Mouse (Mus musculus): ENCODE data around the gene Tns4. TPM values are rescaled to one million over a fixed set of nuclear protein-coding genes. Genes with fewer than 3 reads are reported as not detected.

Tns4 gene
- polyA plus RNA-seq, 1 experiment from 2014 or later, result 0.16 TPM

- 0 out of 2 replicates have a peak overlapping the region, but pooled peaks have one; percentile 6 for H3K4me2 ChIP-seq (replicated peaks)
- no peak overlapping the region; the same call in 1 of the 2 replicates for H3K27ac ChIP-seq
- H3K36me3 ChIP-seq, result no peaks in the 10 kb centered on the region
- H3K4me3 ChIP-seq (replicated peaks), result no peak overlapping the region
- no peaks in the 10 kb centered on the region for H3K9me3 ChIP-seq
- no peak overlapping the region for H3K9ac ChIP-seq (replicated peaks)
- no peak for ATAC-seq
- H3K4me1 ChIP-seq (replicated peaks), result peaks cover 8% of the 10 kb centered on the region
- WGBS, result 1% methylated on average over 3 of the region's 3 CpGs
- H3K27me3 ChIP-seq, result no peaks in the 10 kb centered on the region
Measured at GRCm38 (mm10) chr11:99113111-99113510, 24.0 kb upstream of the Tns4 start.

GRCm38 (mm10) chr11:99112700-99113099 is 23.6 kb upstream of the Tns4 start:
- H3K4me2 ChIP-seq (replicated peaks), result 0 out of 2 replicates have a peak overlapping the region, but pooled peaks have one; percentile 6
- H3K9ac ChIP-seq (replicated peaks), result no peak overlapping the region
- no peak overlapping the region for H3K4me3 ChIP-seq (replicated peaks)
- no peaks in the 10 kb centered on the region for H3K36me3 ChIP-seq
- no peaks in the 10 kb centered on the region for H3K9me3 ChIP-seq
- no peak for ATAC-seq
- H3K27me3 ChIP-seq, result no peaks in the 10 kb centered on the region
- peaks cover 8% of the 10 kb centered on the region for H3K4me1 ChIP-seq (replicated peaks)
- 24% methylated on average over 5 of the region's 5 CpGs for WGBS
- peak overlapping the region; percentile 14; the same call in 1 of the 2 replicates for H3K27ac ChIP-seq

GRCm38 (mm10) chr11:99111631-99112030 is 22.5 kb upstream of the Tns4 start:
- Histone ChIP-seq H3K9ac (replicated peaks) (no peak overlapping the region), H3K27me3 (no peaks in the 10 kb centered on the region), H3K4me1 (replicated peaks) (peaks cover 8% of the 10 kb centered on the region), H3K36me3 (no peaks in the 10 kb centered on the region), H3K27ac (no peak overlapping the region), H3K4me2 (replicated peaks) (no peak overlapping the region), H3K4me3 (replicated peaks) (no peak overlapping the region), H3K9me3 (no peaks in the 10 kb centered on the region)
- no peak for ATAC-seq
- WGBS, result 93% methylated on average over 7 of the region's 7 CpGs

- H3K4me3 ChIP-seq (replicated peaks), result no peak overlapping the region
- H3K27ac ChIP-seq, result no peak overlapping the region
- ATAC-seq, result no peak
- H3K4me1 ChIP-seq (replicated peaks), result peaks cover 8% of the 10 kb centered on the region
- H3K4me2 ChIP-seq (replicated peaks), result no peak overlapping the region
- 72% methylated on average over 11 of the region's 11 CpGs for WGBS
- no peak overlapping the region for H3K9ac ChIP-seq (replicated peaks)
- no peaks in the 10 kb centered on the region for H3K36me3 ChIP-seq
- H3K9me3 ChIP-seq, result no peaks in the 10 kb centered on the region
- no peaks in the 10 kb centered on the region for H3K27me3 ChIP-seq
Measured at GRCm38 (mm10) chr11:99111155-99111554, 22.0 kb upstream of the Tns4 start.

- no peak overlapping the region for H3K4me3 ChIP-seq (replicated peaks)
- peaks cover 8% of the 10 kb centered on the region for H3K4me1 ChIP-seq (replicated peaks)
- no peak for ATAC-seq
- H3K4me2 ChIP-seq (replicated peaks), result no peak overlapping the region
- H3K9me3 ChIP-seq, result no peaks in the 10 kb centered on the region
- H3K27me3 ChIP-seq, result no peaks in the 10 kb centered on the region
- WGBS, result 85% methylated on average over 15 of the region's 15 CpGs
- H3K36me3 ChIP-seq, result no peaks in the 10 kb centered on the region
- no peak overlapping the region for H3K9ac ChIP-seq (replicated peaks)
- H3K27ac ChIP-seq, result no peak overlapping the region
Measured at GRCm38 (mm10) chr11:99110370-99111110, 21.4 kb upstream of the Tns4 start.

- Histone ChIP-seq H3K9ac (replicated peaks) (no peak overlapping the region), H3K4me3 (replicated peaks) (no peak overlapping the region), H3K9me3 (no peaks in the 10 kb centered on the region), H3K36me3 (no peaks in the 10 kb centered on the region), H3K27ac (no peak overlapping the region), H3K4me2 (replicated peaks) (no peak overlapping the region), H3K27me3 (no peaks in the 10 kb centered on the region), H3K4me1 (replicated peaks) (peaks cover 8% of the 10 kb centered on the region)
- 72% methylated on average over 3 of the region's 3 CpGs for WGBS
- ATAC-seq, result no peak
Measured at GRCm38 (mm10) chr11:99108296-99108695, 19.2 kb upstream of the Tns4 start.

GRCm38 (mm10) chr11:99105981-99106726 is 17.0 kb upstream of the Tns4 start:
- Histone ChIP-seq H3K4me2 (replicated peaks) (no peak overlapping the region), H3K9ac (replicated peaks) (no peak overlapping the region), H3K4me3 (replicated peaks) (no peak overlapping the region), H3K36me3 (no peaks in the 10 kb centered on the region), H3K27ac (no peak overlapping the region), H3K27me3 (no peaks in the 10 kb centered on the region), H3K9me3 (no peaks in the 10 kb centered on the region), H3K4me1 (replicated peaks) (no peaks in the 10 kb centered on the region)
- no peak for ATAC-seq
- WGBS, result 78% methylated on average over 12 of the region's 12 CpGs

GRCm38 (mm10) chr11:99104609-99105410 is 15.7 kb upstream of the Tns4 start:
- Histone ChIP-seq H3K27ac (no peak overlapping the region), H3K9me3 (no peaks in the 10 kb centered on the region), H3K27me3 (no peaks in the 10 kb centered on the region), H3K9ac (replicated peaks) (no peak overlapping the region), H3K4me3 (replicated peaks) (no peak overlapping the region), H3K4me1 (replicated peaks) (no peaks in the 10 kb centered on the region), H3K4me2 (replicated peaks) (no peak overlapping the region), H3K36me3 (no peaks in the 10 kb centered on the region)
- 83% methylated on average over 9 of the region's 9 CpGs for WGBS
- ATAC-seq, result no peak

GRCm38 (mm10) chr11:99102575-99103270 is 13.6 kb upstream of the Tns4 start:
- Histone ChIP-seq H3K4me2 (replicated peaks) (no peak overlapping the region), H3K9me3 (no peaks in the 10 kb centered on the region), H3K36me3 (no peaks in the 10 kb centered on the region), H3K27ac (no peak overlapping the region), H3K4me3 (replicated peaks) (no peak overlapping the region), H3K27me3 (no peaks in the 10 kb centered on the region), H3K4me1 (replicated peaks) (no peaks in the 10 kb centered on the region), H3K9ac (replicated peaks) (no peak overlapping the region)
- ATAC-seq, result no peak
- 80% methylated on average over 9 of the region's 9 CpGs for WGBS

- Histone ChIP-seq H3K9me3 (no peaks in the 10 kb centered on the region), H3K27me3 (no peaks in the 10 kb centered on the region), H3K4me3 (replicated peaks) (no peak overlapping the region), H3K27ac (no peak overlapping the region), H3K36me3 (no peaks in the 10 kb centered on the region), H3K4me2 (replicated peaks) (no peak overlapping the region), H3K9ac (replicated peaks) (no peak overlapping the region), H3K4me1 (replicated peaks) (no peaks in the 10 kb centered on the region)
- WGBS, result 90% methylated on average over 8 of the region's 8 CpGs
- no peak for ATAC-seq
Measured at GRCm38 (mm10) chr11:99101693-99102092, 12.6 kb upstream of the Tns4 start.

- no peak for ATAC-seq
- 86% methylated on average over 5 of the region's 5 CpGs for WGBS
Measured at GRCm38 (mm10) chr11:99100215-99100614, 11.1 kb upstream of the Tns4 start.

More at GRCm38 (mm10) chr11:99100215-99100614, 11.1 kb upstream of the Tns4 start:
- no peaks in the 10 kb centered on the region for H3K9me3 ChIP-seq
- no peak overlapping the region for H3K4me3 ChIP-seq (replicated peaks)
- H3K36me3 ChIP-seq, result no peaks in the 10 kb centered on the region
- no peak overlapping the region for H3K27ac ChIP-seq
- no peak overlapping the region for H3K9ac ChIP-seq (replicated peaks)
- H3K4me1 ChIP-seq (replicated peaks), result no peaks in the 10 kb centered on the region
- no peaks in the 10 kb centered on the region for H3K27me3 ChIP-seq
- no peak overlapping the region for H3K4me2 ChIP-seq (replicated peaks)

Measured in midbrain, embryonic 13.5 days (tissue).